Mouse (Mus musculus) liver, adult 2 months (tissue): ENCODE measurements around the gene Gbx2.

Source experiments
- CTCF ChIP-seq: fragments of 200-500 bp; IDR thresholded peaks from 2 replicates; pipeline ENCODE4 v1.5.1; 2011; ENCODE audit warnings: low read depth, low read length, control low read depth
- POLR2A ChIP-seq: fragments of 200-500 bp; IDR thresholded peaks from 2 replicates; pipeline ENCODE4 v1.6.1; 2011; ENCODE audit warnings: low read length, control low read depth; ENCODE audit not compliant: insufficient read depth; ENCODE audit errors: extremely low read depth

DNA sequence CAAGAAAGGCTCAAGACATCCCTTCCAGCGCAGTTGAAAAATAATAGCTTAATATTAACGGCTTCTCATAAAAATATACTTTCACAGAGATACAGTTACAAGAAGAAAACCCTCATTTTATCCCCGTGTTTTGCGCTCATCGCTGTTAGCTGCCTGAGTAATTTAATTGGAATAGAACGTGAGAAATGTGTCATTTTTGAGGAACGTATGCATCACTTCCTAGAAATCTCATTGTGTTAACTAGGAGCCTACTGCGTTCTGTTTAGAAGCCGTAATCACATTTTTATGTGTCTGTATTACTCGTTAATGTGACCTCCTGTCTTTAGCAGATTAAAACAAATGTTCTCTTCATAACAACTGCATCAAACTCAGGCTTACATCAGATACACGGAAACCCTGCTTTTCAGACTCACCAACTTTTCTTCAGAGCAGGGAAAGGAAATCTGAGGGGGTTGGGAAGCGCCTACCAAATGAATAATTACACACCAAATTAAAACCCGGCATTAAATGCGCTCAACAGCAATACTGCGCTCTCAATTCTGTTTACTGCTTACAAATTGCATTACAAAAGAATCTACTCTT lies 11.5 kb upstream of the Gbx2 start:
- TF ChIP-seq CTCF (no peak), POLR2A (no peak)
